8 mouse cellular contexts compared by ENCODE assay signal in the genomic region with DNA sequence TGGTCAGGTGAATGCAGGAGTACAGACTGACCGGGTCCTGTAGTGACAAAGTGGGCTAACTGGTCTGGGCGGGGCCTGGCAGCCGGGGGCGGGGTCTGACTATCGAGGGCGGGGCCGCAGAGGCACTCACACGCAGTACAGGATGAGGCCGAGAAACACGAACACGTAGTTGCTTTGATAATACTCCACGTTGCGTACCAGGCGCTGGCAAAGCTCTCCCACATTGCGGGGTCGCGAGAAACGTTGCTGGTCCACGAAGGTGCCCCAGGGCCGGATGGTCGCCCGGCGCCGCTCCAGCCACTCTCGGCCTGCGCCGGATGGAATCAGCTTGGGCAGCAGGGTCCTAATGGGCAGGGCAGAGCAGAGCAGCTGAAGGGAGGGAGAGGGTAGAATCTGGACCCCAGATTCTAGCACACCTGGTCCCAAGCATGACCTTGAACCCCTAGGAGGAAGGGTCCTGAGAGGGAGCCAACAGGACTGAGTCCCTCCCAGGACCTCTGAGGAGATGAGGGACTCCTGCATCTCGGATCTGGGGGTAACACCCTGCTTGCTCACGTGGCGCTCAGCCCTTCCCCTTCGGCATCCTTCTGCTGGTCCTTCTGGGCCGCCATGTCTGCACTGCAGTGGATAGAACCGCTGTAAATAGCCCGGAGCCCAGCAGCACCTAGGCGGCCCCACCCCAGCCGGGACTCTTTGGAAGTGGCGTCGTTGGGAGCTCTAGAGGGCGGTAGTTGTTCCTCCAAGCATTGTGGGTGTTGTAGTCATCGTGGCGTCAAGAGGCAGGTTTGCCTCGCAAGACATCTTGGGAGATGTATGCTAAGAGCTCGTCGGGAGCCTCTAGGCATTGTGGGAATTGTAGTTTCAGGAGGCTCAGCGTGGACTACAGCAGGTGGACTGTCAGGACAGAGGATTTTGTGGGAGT. TPM values are rescaled to one million over a fixed set of nuclear protein-coding genes. Genes with fewer than 3 reads are reported as not detected.
DNase-seq lines count a peak whose midpoint lies in the region; ATAC-seq and TF ChIP-seq lines count a peak whose summit lies in the region.

TSS of gene Rabac1 (minus strand) at position 783 of the 922 bp plus-strand sequence.

- no peaks in the 10 kb centered on the region for H3K27me3 ChIP-seq in ES-Bruce4 (ENCODE audit: control insufficient read depth, insufficient read depth, low read length, poor library complexity, severe bottlenecking)
- no peaks in the 10 kb centered on the region for H3K27me3 ChIP-seq in forebrain, embryonic 13.5 days
- no peaks in the 10 kb centered on the region for H3K27me3 ChIP-seq in liver, postnatal 0 days (ENCODE audit: insufficient read depth, low read length)
- 0 out of 2 replicates have a peak, but pooled peaks cover 2% of the 10 kb centered on the region for H3K27me3 ChIP-seq in neural tube, embryonic 14.5 days (ENCODE audit: control insufficient read depth, insufficient read depth, low read length)

- peak; percentile 56 for TF ChIP-seq POLR2A in ES-Bruce4 (IDR thresholded peaks at IDR 0.05; ENCODE audit: insufficient read depth, low read length)

- WGBS in forebrain, embryonic 13.5 days = under 1% methylated on average over 45 of the region's 45 CpGs
- under 1% methylated on average over 45 of the region's 45 CpGs for WGBS in large intestine, adult 2 months
- under 1% methylated on average over 45 of the region's 45 CpGs for WGBS in liver, postnatal 0 days (ENCODE audit: insufficient replicate concordance)
- under 1% methylated on average over 45 of the region's 45 CpGs for WGBS in neural tube, embryonic 14.5 days

- no peak within 1 kb of the TSS for H3K27ac ChIP-seq in ES-Bruce4 (ENCODE audit: insufficient read depth, low read length)
- H3K27ac ChIP-seq in forebrain, embryonic 13.5 days = peak within 1 kb of the TSS; percentile 55
- H3K27ac ChIP-seq in liver, postnatal 0 days (ENCODE audit: low read depth) = peak within 1 kb of the TSS; percentile 84
- peak within 1 kb of the TSS; percentile 81 for H3K27ac ChIP-seq in neural tube, embryonic 14.5 days (ENCODE audit: low read depth, low read length)

- peak within 1 kb of the TSS; percentile 78 for H3K4me2 ChIP-seq in forebrain, embryonic 13.5 days
- peak within 1 kb of the TSS; percentile 98 for H3K4me2 ChIP-seq in liver, postnatal 0 days (ENCODE audit: low read depth, low read length)
- peak within 1 kb of the TSS; percentile 82 for H3K4me2 ChIP-seq in neural tube, embryonic 14.5 days (ENCODE audit: low read depth, low read length)

- peak; percentile 28 for TF ChIP-seq CTCF in ES-Bruce4 (IDR thresholded peaks at IDR 0.05; ENCODE audit: low read depth, low read length)
- TF ChIP-seq CTCF in liver, postnatal 0 days (IDR thresholded peaks at IDR 0.05; ENCODE audit: low read depth) = peak; percentile 74

- H3K9me3 ChIP-seq in ES-Bruce4 (replicated peaks; ENCODE audit: control insufficient read depth, insufficient read depth, low read length, poor library complexity, severe bottlenecking) = no peaks in the 10 kb centered on the region
- H3K9me3 ChIP-seq in forebrain, embryonic 13.5 days (replicated peaks) = no peaks in the 10 kb centered on the region
- H3K9me3 ChIP-seq in liver, postnatal 0 days (ENCODE audit: low read length) = no peaks in the 10 kb centered on the region
- no peaks in the 10 kb centered on the region for H3K9me3 ChIP-seq in neural tube, embryonic 14.5 days (ENCODE audit: control insufficient read depth, low read length)

- peak within 1 kb of the TSS; percentile 95 for H3K4me3 ChIP-seq in ES-Bruce4 (ENCODE audit: low read depth, low read length)
- peak within 1 kb of the TSS; percentile 66 for H3K4me3 ChIP-seq in forebrain, embryonic 13.5 days
- H3K4me3 ChIP-seq in liver, postnatal 0 days (ENCODE audit: low read depth, low read length) = peak within 1 kb of the TSS; percentile 83
- peak within 1 kb of the TSS; percentile 74 for H3K4me3 ChIP-seq in neural tube, embryonic 14.5 days (ENCODE audit: low read depth, low read length)

- no peaks in the 10 kb centered on the region for H3K36me3 ChIP-seq in ES-Bruce4 (ENCODE audit: control insufficient read depth, insufficient read depth, low read length, poor library complexity, severe bottlenecking)
- peaks cover under 1% of the 10 kb centered on the region; the same call in 1 of the 2 replicates for H3K36me3 ChIP-seq in forebrain, embryonic 13.5 days (ENCODE audit: poor library complexity, severe bottlenecking)
- 0 out of 2 replicates have a peak, but pooled peaks cover 5% of the 10 kb centered on the region for H3K36me3 ChIP-seq in liver, postnatal 0 days (replicated peaks; ENCODE audit: insufficient read depth, low read length)
- no peaks in the 10 kb centered on the region for H3K36me3 ChIP-seq in neural tube, embryonic 14.5 days (ENCODE audit: control insufficient read depth, insufficient read depth, low read length)

- DNase-seq in heart, postnatal 10 days = peak; percentile 93 to 95
- peak; percentile 98 for DNase-seq in large intestine, adult 2 months (ENCODE audit: low read depth, low spot score)
- DNase-seq in liver, postnatal 0 days = peak; percentile 92
- peak; percentile 93 for DNase-seq in testis, postnatal 10 days (ENCODE audit: low spot score)

- TF ChIP-seq EP300 in ES-Bruce4 (IDR thresholded peaks at IDR 0.05; ENCODE audit: insufficient read depth, low read depth, low read length) = no peak
- no peak for TF ChIP-seq EP300 in liver, postnatal 0 days (IDR thresholded peaks at IDR 0.05; ENCODE audit: low read depth)

- ATAC-seq in cerebellum, adult (ENCODE audit: insufficient number of reproducible peaks, low FRiP score, low TSS enrichment) = peak; percentile 87
- ATAC-seq in forebrain, embryonic 13.5 days = peak; percentile 92
- ATAC-seq in liver, postnatal 0 days = peak; percentile 93
- peak; percentile 93 for ATAC-seq in neural tube, embryonic 14.5 days (ENCODE audit: low read depth)

- peaks cover 3% of the 10 kb centered on the region for H3K4me1 ChIP-seq in ES-Bruce4 (ENCODE audit: control insufficient read depth, insufficient read depth, low read length)
- peaks cover 10% of the 10 kb centered on the region for H3K4me1 ChIP-seq in forebrain, embryonic 13.5 days
- H3K4me1 ChIP-seq in liver, postnatal 0 days (ENCODE audit: insufficient read depth) = peaks cover 6% of the 10 kb centered on the region
- 0 out of 2 replicates have a peak, but pooled peaks cover 4% of the 10 kb centered on the region for H3K4me1 ChIP-seq in neural tube, embryonic 14.5 days (ENCODE audit: control insufficient read depth, insufficient read depth, low read length)

- intact Hi-C loops in heart, postnatal 10 days (cut with DNase I) = loop anchor here (5.0 kb wide), 1 partner anchor 70 kb away; the partner anchor contains the start of gene Arhgef1

- peak within 1 kb of the TSS; percentile 63 for H3K9ac ChIP-seq in ES-Bruce4 (ENCODE audit: low read depth, poor library complexity, severe bottlenecking)
- H3K9ac ChIP-seq in forebrain, embryonic 13.5 days = peak within 1 kb of the TSS; percentile 81
- H3K9ac ChIP-seq in liver, postnatal 0 days (replicated peaks) = peak within 1 kb of the TSS; percentile 83
- peak within 1 kb of the TSS; percentile 83 for H3K9ac ChIP-seq in neural tube, embryonic 14.5 days (replicated peaks; ENCODE audit: low read depth, low read length)

RNA-seq across cellular contexts. Expression of gene Rabac1, which starts in this region (rescaled TPM):
- polyA plus RNA-seq in ES-Bruce4 (2011; ENCODE audit: insufficient read depth, insufficient read length, low read depth, missing spikeins) = 84.4 and 97.6 TPM in 2 replicates
- polyA plus RNA-seq in forebrain, embryonic 13.5 days (2015; fragmentation: Nextera tagmentation; extraction: Ambion mirVana) = 128 and 138 TPM in 2 replicates
- total RNA-seq in heart, postnatal 10 days (2021) = 100 to 1,000 TPM; 292 to 300 TPM
- polyA plus RNA-seq in large intestine, adult 2 months (2012; rRNA removed) = 189 and 214 TPM in 2 replicates
- polyA plus RNA-seq in liver, postnatal 0 days (2015; fragmentation: Nextera tagmentation; extraction: Ambion mirVana) = 88.2 and 92.7 TPM in 2 replicates
- polyA plus RNA-seq in neural tube, embryonic 14.5 days (2014; fragmentation: Nextera tagmentation; extraction: Ambion mirVana) = 319 and 339 TPM in 2 replicates
